Mouse (Mus musculus) macrophage (primary cell): ENCODE results near the gene Prss48. TPM values are rescaled to one million over a fixed set of nuclear protein-coding genes. Genes with fewer than 3 reads are reported as not detected.

Experiments used
- polyA plus RNA-seq: library from polyadenylated mRNA; stranded (reverse); fragments of 250-400 nt; gene quantifications from 3 replicates; pipeline ENCODE4 v1.2.4, GENCODE M21; 2018; ENCODE audit warnings: inconsistent platforms

The Prss48 gene
- polyA plus RNA-seq, 1 experiment from 2014 or later, result not detected

Other genes starting within 250 kb of the Prss48 start
- gene Fam160a1, start 185.2 kb downstream of the Prss48 start, polyA plus RNA-seq, result not detected in 3 replicates
- gene Glt28d2, start 115.0 kb downstream of the Prss48 start, polyA plus RNA-seq, result not detected in 3 replicates
- gene Gm37240, start 115.0 kb downstream of the Prss48 start, polyA plus RNA-seq, result not detected in 3 replicates
- gene Sh3d19, start 31.4 kb downstream of the Prss48 start, polyA plus RNA-seq, result 0.80 to 2.0 TPM (median 1.4 TPM) in 3 replicates
- gene Rps3a1, start 140.2 kb upstream of the Prss48 start, polyA plus RNA-seq, result 1,233 to 1,328 TPM (median 1,244 TPM) in 3 replicates
- 4.0 to 7.1 TPM (median 6.7 TPM) in 3 replicates for gene Lrba, start 222.2 kb upstream of the Prss48 start, polyA plus RNA-seq